Mouse (Mus musculus): ENCODE data around the gene Sf3a3. TPM values are rescaled to one million over a fixed set of nuclear protein-coding genes. Genes with fewer than 3 reads are reported as not detected.
A peak's percentile ranks its signal among the peaks of the same experiment; 100 is the strongest.
"Not testable (repeated sequence)": the region's sequence is repeated elsewhere in the genome, so short reads cannot be mapped to it uniquely, and the experiment has no call there.

Gene Sf3a3
- polyA plus RNA-seq, 1 experiment from 2014 or later, result 134 TPM

- ATAC-seq (ENCODE audit: insufficient number of reproducible peaks, low FRiP score, low TSS enrichment, low read depth), result no peak
- Histone ChIP-seq H3K4me2 (no peak overlapping the region), H3K27ac (peak overlapping the region; percentile 95; the same call in 1 of the 2 replicates), H3K9me3 (no peaks in the 10 kb centered on the region), H3K4me3 (no peak overlapping the region), H3K9ac (no peak overlapping the region), H3K27me3 (no peaks in the 10 kb centered on the region), H3K36me3 (peaks cover 19% of the 10 kb centered on the region), H3K4me1 (peaks cover 56% of the 10 kb centered on the region)
- WGBS, result 10% methylated on average over 5 of the region's 5 CpGs
These were observed 3.7 kb upstream of the Sf3a3 start for GRCm38 (mm10) chr4:124710776-124711291.

DNA sequence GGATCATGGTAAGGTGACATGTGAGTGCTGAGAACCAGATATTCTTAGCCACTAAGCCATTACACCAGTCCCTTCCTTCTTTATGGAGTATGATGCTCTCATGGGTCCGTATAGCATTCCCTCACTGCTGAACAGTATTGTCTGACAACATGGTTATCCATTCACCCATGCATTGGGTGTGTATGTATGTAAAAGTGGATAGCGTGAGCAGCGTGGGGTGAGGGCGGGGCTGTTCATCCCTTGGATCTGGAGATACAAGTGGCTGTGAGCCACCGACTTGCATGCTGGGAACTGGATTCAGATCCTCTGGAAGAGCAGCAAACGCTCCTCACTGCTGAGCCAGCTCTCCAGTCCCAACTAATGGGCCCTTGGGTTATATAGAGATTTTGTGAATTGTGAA, 2.0 kb upstream of the Sf3a3 start:
- 79% methylated on average over 6 of the region's 6 CpGs for WGBS
- H3K4me1 ChIP-seq, result peaks cover 48% of the 10 kb centered on the region
- H3K9ac ChIP-seq, result no peak overlapping the region
- H3K9me3 ChIP-seq, result no peaks in the 10 kb centered on the region
- peaks cover 17% of the 10 kb centered on the region for H3K36me3 ChIP-seq
- no peak overlapping the region for H3K4me2 ChIP-seq
- H3K4me3 ChIP-seq, result no peak overlapping the region
- no peaks in the 10 kb centered on the region for H3K27me3 ChIP-seq
- no peak overlapping the region for H3K27ac ChIP-seq
- ATAC-seq (ENCODE audit: insufficient number of reproducible peaks, low FRiP score, low TSS enrichment, low read depth), result no peak

- ATAC-seq (ENCODE audit: insufficient number of reproducible peaks, low FRiP score, low TSS enrichment, low read depth); H3K4me2 ChIP-seq; H3K27me3 ChIP-seq; H3K27ac ChIP-seq; H3K9me3 ChIP-seq; H3K9ac ChIP-seq; H3K4me3 ChIP-seq: not testable (repeated sequence)
- peaks cover 27% of the 10 kb centered on the region for H3K36me3 ChIP-seq
- WGBS, result 71% methylated on average over 5 of the region's 5 CpGs
- H3K4me1 ChIP-seq, result peaks cover 40% of the 10 kb centered on the region
These were observed 726 bp upstream of the Sf3a3 start for GRCm38 (mm10) chr4:124713850-124714249.

- Histone ChIP-seq H3K4me2 (no peak overlapping the region), H3K4me1 (peaks cover 16% of the 10 kb centered on the region), H3K9me3 (no peaks in the 10 kb centered on the region), H3K36me3 (peaks cover 78% of the 10 kb centered on the region), H3K27ac (no peak overlapping the region), H3K9ac (no peak overlapping the region), H3K4me3 (no peak overlapping the region), H3K27me3 (no peaks in the 10 kb centered on the region)
- 95% methylated on average over 4 of the region's 4 CpGs for WGBS
- ATAC-seq (ENCODE audit: insufficient number of reproducible peaks, low FRiP score, low TSS enrichment, low read depth), result no peak
These were observed 4.5 kb downstream of the Sf3a3 start for GRCm38 (mm10) chr4:124719101-124719500.

- H3K27ac ChIP-seq, result no peak overlapping the region
- no peaks in the 10 kb centered on the region for H3K27me3 ChIP-seq
- peaks cover 97% of the 10 kb centered on the region for H3K36me3 ChIP-seq
- H3K4me1 ChIP-seq, result no peaks in the 10 kb centered on the region
- no peak overlapping the region for H3K9ac ChIP-seq
- no peak overlapping the region for H3K4me2 ChIP-seq
- no peaks in the 10 kb centered on the region for H3K9me3 ChIP-seq
- 90% methylated on average over 6 of the region's 6 CpGs for WGBS
- no peak for ATAC-seq (ENCODE audit: insufficient number of reproducible peaks, low FRiP score, low TSS enrichment, low read depth)
- no peak overlapping the region for H3K4me3 ChIP-seq
These were observed 11.5 kb downstream of the Sf3a3 start for GRCm38 (mm10) chr4:124726121-124726520.

DNA sequence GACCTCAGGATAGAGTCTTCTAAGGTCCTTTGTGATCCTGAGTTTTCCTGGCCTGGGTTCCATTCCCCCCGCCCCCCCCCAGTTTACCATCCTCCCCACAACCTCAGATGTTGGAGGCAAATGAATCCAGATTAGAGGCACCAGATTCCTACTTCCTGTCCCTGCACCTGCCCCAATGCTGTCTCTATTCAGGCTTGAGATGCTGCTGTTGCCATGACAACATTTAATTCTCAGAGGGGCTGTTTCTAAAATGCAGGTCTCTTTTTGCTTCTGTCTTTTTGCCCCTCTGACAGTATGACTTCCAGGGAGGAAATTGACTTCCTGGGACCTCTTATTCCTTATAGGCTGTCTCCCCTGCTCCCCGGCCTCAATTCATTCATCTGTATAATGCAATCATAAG, 22.4 kb downstream of the Sf3a3 start:
- no peaks in the 10 kb centered on the region for H3K27me3 ChIP-seq
- no peak for ATAC-seq (ENCODE audit: insufficient number of reproducible peaks, low FRiP score, low TSS enrichment, low read depth)
- H3K27ac ChIP-seq, result no peak overlapping the region
- H3K4me1 ChIP-seq, result no peaks in the 10 kb centered on the region
- H3K4me2 ChIP-seq, result no peak overlapping the region
- no peak overlapping the region for H3K4me3 ChIP-seq
- peaks cover 18% of the 10 kb centered on the region for H3K36me3 ChIP-seq
- H3K9ac ChIP-seq, result no peak overlapping the region
- H3K9me3 ChIP-seq, result no peaks in the 10 kb centered on the region
- 71% methylated on average over 2 of the region's 2 CpGs for WGBS

GRCm38 (mm10) chr4:124737486-124737885, 22.9 kb downstream of the Sf3a3 start:
- no peaks in the 10 kb centered on the region for H3K9me3 ChIP-seq
- no peak overlapping the region for H3K9ac ChIP-seq
- peaks cover 14% of the 10 kb centered on the region for H3K36me3 ChIP-seq
- peaks cover 4% of the 10 kb centered on the region for H3K4me1 ChIP-seq
- no peaks in the 10 kb centered on the region for H3K27me3 ChIP-seq
- no peak overlapping the region for H3K4me2 ChIP-seq
- 68% methylated on average over 5 of the region's 5 CpGs for WGBS
- no peak for ATAC-seq (ENCODE audit: insufficient number of reproducible peaks, low FRiP score, low TSS enrichment, low read depth)
- H3K27ac ChIP-seq, result no peak overlapping the region
- H3K4me3 ChIP-seq, result no peak overlapping the region

GRCm38 (mm10) chr4:124738013-124738412, 23.4 kb downstream of the Sf3a3 start:
- Histone ChIP-seq H3K27me3 (no peaks in the 10 kb centered on the region), H3K9me3 (no peaks in the 10 kb centered on the region), H3K4me2 (no peak overlapping the region), H3K36me3 (peaks cover 9% of the 10 kb centered on the region), H3K27ac (no peak overlapping the region), H3K9ac (no peak overlapping the region), H3K4me1 (peaks cover 8% of the 10 kb centered on the region), H3K4me3 (no peak overlapping the region)
- WGBS, result 57% methylated on average over 4 of the region's 4 CpGs
- ATAC-seq (ENCODE audit: insufficient number of reproducible peaks, low FRiP score, low TSS enrichment, low read depth), result no peak

DNA sequence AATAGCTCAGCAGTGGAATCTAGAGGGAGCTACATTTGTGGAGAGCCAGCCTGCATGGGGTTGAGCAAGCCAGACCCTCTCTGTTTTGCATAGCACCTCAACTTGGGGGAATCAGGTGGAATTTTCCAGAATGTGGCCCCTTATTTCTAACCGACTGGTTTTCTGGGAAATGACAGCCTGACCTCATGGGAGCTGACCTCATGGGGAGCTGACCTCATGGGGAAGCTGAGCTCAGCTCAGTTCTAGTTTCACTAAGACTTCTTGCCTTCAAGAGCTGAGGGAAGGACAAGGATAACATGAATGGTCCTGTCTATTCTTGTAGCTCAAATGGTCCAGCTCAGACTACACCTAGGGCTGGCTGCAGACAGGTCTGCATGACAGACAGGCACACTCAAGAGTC, 24.2 kb downstream of the Sf3a3 start:
- 72% methylated on average over 1 of the region's 1 CpGs for WGBS
- H3K27me3 ChIP-seq, result no peaks in the 10 kb centered on the region
- H3K27ac ChIP-seq, result no peak overlapping the region
- H3K4me2 ChIP-seq, result no peak overlapping the region
- H3K4me1 ChIP-seq, result peaks cover 8% of the 10 kb centered on the region
- no peaks in the 10 kb centered on the region for H3K9me3 ChIP-seq
- peaks cover 3% of the 10 kb centered on the region; the same call in 1 of the 2 replicates for H3K36me3 ChIP-seq
- no peak for ATAC-seq (ENCODE audit: insufficient number of reproducible peaks, low FRiP score, low TSS enrichment, low read depth)
- no peak overlapping the region for H3K9ac ChIP-seq
- H3K4me3 ChIP-seq, result no peak overlapping the region

GRCm38 (mm10) chr4:124741376-124742343, 27.1 kb downstream of the Sf3a3 start, which contains the start of gene Inpp5b:
TSS of gene Inpp5b (plus strand) at chr4:124741850.
- H3K4me1 ChIP-seq, result peaks cover 8% of the 10 kb centered on the region
- H3K27ac ChIP-seq, result peak within 1 kb of the TSS; percentile 55
- peak within 1 kb of the TSS; percentile 66 for H3K9ac ChIP-seq
- H3K27me3 ChIP-seq, result no peaks in the 10 kb centered on the region
- ATAC-seq (ENCODE audit: insufficient number of reproducible peaks, low FRiP score, low TSS enrichment, low read depth), result peak; percentile 66
- 0 out of 2 replicates have a peak, but pooled peaks cover 6% of the 10 kb centered on the region for H3K36me3 ChIP-seq
- WGBS, result 14% methylated on average over 25 of the region's 25 CpGs
- no peaks in the 10 kb centered on the region for H3K9me3 ChIP-seq
- peak within 1 kb of the TSS; percentile 60 for H3K4me3 ChIP-seq
- H3K4me2 ChIP-seq, result peak within 1 kb of the TSS; percentile 63

GRCm38 (mm10) chr4:124742839-124743238, 28.3 kb downstream of the Sf3a3 start:
- no peak for ATAC-seq (ENCODE audit: insufficient number of reproducible peaks, low FRiP score, low TSS enrichment, low read depth)
- Histone ChIP-seq H3K4me1 (peaks cover 8% of the 10 kb centered on the region), H3K27ac (no peak overlapping the region), H3K9ac (no peak overlapping the region), H3K4me3 (no peak overlapping the region), H3K36me3 (peaks cover 11% of the 10 kb centered on the region; the same call in 1 of the 2 replicates), H3K27me3 (no peaks in the 10 kb centered on the region), H3K4me2 (peak overlapping the region; percentile 63; the same call in 1 of the 2 replicates), H3K9me3 (no peaks in the 10 kb centered on the region)
- 85% methylated on average over 11 of the region's 11 CpGs for WGBS

GRCm38 (mm10) chr4:124746577-124746976, 32.0 kb downstream of the Sf3a3 start:
- no peaks in the 10 kb centered on the region for H3K27me3 ChIP-seq
- no peak overlapping the region for H3K9ac ChIP-seq
- WGBS, result 86% methylated on average over 7 of the region's 7 CpGs
- peaks cover 13% of the 10 kb centered on the region for H3K4me1 ChIP-seq
- H3K36me3 ChIP-seq, result peaks cover 23% of the 10 kb centered on the region
- no peaks in the 10 kb centered on the region for H3K9me3 ChIP-seq
- H3K27ac ChIP-seq, result no peak overlapping the region
- H3K4me2 ChIP-seq, result no peak overlapping the region
- H3K4me3 ChIP-seq, result no peak overlapping the region
- no peak for ATAC-seq (ENCODE audit: insufficient number of reproducible peaks, low FRiP score, low TSS enrichment, low read depth)
